Mouse (Mus musculus) v-Abl transformed pro-B cells (cell line): ENCODE results near the gene Cdkal1.

Experiments
- in situ Hi-C, 2 experiments: fragments of 400-800 bp; cut with MboI; formaldehyde crosslinking; loops; one replicate each; pipeline ENCODE4 v1.15.1; 2025; ENCODE audit not compliant: unreplicated experiment in 2 of 2

Cdkal1 gene

DNA sequence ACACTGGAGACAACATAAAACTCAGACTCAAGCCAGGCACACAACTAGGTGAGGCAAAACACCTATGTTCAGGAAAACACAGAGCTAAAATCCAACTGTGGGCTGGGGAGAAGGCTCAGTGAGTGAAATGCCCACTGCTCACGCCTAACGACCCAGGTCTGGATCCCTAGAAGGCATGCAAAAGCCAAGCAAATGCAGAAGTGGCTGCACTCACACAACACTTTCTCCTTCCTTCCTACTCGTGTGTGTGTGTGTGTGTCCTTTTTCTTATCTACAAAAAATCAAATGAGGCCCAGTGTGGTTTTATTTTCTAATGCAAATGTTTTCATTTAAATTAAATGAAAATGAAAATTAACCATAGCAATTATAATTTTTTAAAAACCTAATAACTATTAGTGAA, 82.5 kb downstream of the Cdkal1 start:
- in situ Hi-C loops: no loop called here

DNA sequence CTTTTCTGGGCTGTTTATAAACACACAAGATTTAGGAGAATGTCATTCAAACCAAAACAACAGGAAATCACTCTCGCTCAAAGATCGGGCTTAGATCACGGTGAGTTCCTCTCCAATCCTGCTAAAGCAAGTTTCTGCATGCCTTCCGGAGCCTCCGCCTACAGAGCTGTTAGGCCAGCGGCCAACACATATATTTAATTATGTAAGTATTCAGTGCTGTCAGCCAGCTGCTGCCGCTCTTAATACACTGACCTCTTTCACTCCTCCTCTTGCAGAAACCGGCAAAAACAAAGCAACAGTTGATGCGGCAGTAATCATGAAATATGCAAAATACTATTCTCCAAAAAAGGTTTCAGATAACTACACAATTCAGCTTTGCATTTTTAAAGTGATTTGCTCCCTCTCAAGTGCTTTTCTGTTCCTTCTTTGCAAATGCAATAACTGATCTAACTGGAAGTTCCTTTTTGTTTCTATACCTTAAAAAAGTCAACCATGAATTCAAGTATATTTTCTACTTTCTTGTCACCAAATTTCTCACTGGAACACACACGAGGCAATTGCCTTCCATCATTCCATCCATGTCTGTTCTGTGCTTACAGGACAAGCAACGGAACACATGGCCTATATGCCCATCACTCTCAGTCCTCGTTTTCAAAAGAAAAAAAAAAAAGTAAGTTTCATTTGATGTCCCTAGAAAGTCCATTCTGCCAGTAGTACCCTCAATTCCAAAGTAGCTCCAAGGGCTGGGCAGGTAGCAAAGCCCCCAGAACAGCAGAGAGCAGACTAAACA, 85.6 kb downstream of the Cdkal1 start:
- in situ Hi-C loops: loop anchor here in 1 of 2 experiments (10.0 kb wide), 1 partner anchor 55 kb away; no protein-coding TSS in a partner anchor

DNA sequence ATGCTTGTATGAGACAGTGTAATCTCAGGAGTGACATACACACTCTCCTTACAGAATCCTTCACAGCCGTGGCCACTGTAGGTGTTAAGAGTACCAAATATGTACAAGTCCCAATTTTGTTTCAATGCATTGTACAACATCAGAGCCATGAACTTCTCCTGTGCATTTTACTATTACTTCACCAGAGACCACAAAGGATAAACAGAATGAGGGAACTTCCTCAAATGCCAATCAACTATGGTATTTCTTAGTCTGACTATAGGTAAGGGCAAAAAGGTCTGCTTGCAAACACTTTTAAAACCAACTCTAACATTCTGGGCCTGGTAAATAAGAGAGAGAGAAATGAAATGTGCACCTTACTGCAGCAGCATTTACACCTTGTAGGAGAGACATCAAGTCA, 87.4 kb downstream of the Cdkal1 start:
- in situ Hi-C loops: loop anchor here in 1 of 2 experiments (10.0 kb wide), 1 partner anchor 57 kb away; no protein-coding TSS in a partner anchor

DNA sequence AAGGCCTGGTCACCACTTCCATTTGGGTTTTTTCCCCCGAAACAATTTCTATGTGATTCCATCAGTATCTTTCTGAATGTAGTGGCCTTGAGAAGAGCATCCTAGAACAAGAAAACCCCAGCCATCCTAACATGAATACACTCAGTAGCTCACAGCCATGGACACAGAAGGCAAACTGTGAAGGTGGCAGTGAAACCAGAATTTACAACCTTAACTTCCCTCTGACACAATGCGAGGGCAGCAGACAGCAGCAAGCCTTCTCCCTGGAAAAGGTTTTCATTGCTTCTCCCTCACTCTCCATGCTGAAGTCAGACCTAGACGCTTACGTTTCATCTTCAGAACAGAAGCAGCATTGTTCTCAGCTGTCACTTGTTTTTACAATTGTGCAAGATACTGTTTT, 87.9 kb downstream of the Cdkal1 start:
- in situ Hi-C loops: loop anchor here in 1 of 2 experiments (10.0 kb wide), 1 partner anchor 57 kb away; no protein-coding TSS in a partner anchor

DNA sequence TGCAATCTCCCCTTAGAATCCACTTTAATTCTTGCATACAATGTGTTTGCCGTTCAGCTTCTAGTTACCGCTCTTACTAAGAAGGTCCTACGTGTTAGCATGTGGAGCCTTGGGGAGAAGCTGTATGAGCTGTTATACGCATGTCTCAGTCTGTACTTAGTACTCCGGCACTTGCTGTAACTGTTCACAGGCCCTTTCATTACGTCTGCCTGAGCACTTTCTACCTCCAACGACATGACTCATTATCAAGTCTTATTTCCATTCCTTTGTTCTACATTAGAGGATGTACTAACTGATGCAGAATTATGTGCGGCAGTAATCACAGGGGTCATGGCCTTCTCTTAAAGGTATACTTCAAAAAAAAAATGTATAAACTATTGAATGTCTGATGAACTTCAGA, 89.1 kb downstream of the Cdkal1 start:
- in situ Hi-C loops: loop anchor here in 1 of 2 experiments (10.0 kb wide), 1 partner anchor 58 kb away; no protein-coding TSS in a partner anchor

DNA sequence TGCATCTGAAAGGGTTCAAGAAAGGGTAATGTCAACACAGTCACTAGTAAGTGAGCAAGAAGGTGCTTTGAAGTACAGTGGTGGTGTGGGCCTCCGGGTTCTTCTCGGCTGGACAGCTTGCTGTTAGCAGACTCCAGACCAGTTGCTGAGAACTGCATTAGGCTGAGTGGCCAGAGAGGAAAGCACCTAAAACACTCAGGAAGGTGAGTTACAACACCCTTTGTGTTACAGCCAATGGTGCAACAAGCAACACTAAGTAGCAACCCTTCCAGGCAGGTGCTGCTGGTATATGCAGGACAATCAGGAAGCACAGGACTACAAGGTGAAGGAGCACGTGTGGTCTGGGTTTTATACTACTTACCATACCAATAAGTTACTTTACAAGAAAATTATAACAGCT, 90.2 kb downstream of the Cdkal1 start:
- in situ Hi-C loops: loop anchor here in 1 of 2 experiments (10.0 kb wide), 1 partner anchor 60 kb away; no protein-coding TSS in a partner anchor

DNA sequence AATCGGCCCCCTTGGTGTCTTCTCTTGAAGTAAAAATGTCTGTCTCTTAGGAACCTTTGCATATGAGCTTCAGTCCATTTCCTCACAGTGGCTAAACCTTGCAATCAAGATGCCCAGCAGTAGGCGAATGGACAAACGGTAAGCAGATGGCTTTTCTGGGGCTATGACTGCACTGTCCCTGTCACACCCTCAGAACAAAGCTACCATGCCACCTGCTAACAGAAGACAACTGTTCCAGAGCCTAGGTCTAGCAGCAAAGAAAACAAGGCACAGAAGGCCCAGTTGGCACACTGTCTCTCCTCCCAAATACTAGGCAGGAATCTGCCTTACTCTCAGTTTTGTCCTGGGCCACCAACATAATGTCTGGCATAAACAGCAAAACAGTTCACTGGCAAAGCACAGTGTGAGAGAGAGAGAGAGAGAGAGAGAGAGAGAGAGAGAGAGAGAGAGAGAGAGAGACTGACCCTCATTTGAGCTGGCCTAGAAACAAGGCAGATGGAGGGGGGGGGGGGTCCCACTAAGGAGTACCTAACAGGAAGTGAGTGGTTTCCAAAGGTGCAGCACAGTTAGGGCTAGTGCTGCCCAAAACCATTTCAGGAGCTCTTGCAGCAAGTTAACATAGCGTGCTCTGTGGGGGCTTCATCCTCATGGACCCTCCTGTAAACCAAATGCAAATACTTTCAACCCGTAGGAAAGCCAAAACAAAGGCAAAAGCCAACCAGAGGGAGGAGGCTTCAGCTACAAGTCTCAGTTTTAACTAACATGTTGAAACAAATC, 95.6 kb downstream of the Cdkal1 start:
- in situ Hi-C loops: loop anchor here in 1 of 2 experiments (10.0 kb wide), 1 partner anchor 65 kb away; no protein-coding TSS in a partner anchor

DNA sequence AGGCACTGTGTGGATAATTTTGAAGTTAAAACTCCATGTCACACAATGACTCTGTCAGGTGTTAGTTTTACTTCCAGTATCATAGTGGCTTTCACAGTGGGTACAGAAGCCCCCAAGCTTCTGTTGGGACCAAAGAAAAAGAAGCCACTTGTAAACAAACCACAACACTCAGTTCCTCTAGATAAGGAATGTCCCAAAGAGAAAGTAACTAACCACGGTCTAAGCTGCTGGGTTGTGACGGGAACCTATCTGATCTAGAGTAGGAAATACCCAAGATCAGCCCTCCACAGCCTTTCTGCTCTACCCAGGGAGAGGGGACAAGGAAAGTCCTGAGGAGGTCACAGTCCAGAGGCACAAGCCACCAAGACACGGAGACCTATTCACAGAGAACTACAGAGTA, 99.4 kb downstream of the Cdkal1 start:
- in situ Hi-C loops: no loop called here

DNA sequence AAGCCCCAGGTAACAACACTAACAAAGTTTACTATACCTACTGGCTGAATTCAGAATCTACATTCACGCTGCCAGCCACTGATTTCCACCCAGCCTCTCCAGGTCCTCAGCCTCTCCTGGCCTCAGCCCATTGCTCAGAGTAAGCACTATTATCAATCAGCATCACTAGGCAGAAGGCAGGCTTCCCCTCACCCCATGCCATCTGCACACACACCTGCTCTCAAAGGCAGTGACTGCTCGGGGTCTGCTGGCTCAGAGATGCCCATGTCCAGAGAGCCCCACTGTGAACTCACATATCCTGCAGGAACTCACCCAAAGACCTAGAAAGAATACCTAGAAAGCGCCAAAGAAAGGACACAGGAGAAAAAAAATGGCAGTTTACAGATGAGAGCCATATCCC, 102.2 kb downstream of the Cdkal1 start:
- in situ Hi-C loops: no loop called here

DNA sequence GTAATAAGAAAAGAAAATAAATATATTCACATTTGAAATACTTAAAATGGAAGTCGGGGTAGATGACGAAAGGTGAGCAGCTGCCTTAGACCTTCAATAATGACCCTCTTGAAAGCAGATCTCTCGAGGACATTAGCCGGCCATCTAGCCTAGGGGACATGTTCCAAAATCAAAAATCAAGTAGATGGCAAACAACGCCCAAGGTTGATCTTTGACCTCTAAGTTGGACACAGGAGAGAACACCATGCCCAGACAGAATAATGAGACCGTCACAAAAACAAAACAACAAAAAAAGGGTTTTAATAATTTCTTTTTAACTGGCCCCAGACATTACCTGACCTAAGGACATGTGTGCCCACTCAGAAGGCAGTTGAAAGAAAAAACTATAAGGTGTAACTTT, 103.4 kb downstream of the Cdkal1 start:
- in situ Hi-C loops: no loop called here

DNA sequence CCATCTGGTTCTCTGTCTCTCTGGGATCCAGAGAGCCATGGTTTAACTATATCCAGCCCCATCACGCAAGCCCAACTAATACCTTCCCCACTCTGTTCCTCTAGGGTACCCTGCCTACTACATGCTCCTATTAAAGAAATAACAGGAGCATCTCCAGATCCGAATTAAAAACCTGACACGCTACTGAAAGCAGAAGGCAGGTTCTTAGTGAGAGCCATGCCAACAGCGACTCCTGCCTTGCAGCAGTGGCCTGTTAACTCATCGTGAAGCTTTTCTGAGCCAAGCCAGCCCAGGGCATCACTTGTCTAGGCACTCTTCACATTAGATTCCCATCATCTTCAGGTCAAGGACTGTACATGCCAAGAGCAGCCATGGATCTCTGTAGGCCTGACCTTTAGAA, 104.3 kb downstream of the Cdkal1 start:
- in situ Hi-C loops: no loop called here

DNA sequence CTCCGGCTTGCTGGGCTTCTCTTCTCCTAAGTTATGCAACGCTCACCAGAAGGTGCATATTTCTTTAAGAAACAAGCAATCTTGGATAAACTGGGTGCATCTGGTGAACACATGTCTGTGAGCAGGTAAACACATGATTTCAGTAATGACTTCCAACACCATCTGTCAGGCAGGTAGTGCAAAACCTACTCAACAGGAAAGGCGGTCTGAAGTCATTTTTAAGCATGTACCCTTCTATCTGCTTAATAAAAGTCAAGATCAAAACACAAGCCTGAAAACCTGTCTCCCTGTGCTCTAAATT, 108.2 kb downstream of the Cdkal1 start:
- in situ Hi-C loops: loop anchor here in 1 of 2 experiments (25.0 kb wide), 2 partner anchors 240 to 1235 kb away; partner anchors contain the start of gene E2f3

DNA sequence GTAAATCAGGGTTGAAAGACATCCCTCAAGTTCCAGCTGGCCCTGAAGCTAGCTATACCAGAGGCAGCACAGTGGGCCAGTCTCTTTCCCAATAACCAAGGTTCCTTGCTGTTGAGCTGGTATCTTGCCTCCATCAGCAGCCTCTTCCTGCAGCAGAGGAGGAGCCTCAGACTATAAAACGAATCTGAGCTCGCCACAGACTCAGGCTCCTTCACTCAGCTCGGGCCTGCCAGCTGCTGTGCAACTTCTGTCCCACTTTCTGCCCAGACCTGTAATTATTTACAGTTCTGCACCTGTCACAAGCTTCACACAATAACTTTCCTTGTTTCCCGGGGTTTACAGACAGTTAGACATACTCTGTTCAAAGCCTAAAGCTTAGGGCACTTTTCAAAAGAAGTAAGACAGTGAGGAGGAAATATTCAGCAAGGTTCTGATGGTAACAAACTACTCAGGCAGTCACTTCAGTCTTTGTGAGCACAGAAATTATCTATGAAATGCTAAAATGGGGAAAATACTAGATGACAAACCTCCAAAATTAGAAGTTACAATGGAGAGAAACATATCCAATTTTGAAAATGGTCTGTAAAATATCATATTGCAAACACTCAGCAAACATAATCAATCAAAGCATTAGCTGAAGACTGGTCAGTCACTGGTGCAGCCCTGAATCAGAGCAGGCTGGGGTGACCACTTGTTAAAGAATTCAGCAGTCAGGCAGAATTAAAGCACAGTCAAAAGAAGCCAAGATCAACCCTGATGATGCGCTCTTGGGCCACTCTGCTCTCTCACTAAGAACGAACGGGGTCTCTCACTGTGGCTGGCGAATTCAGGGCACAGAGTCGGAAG, 108.8 kb downstream of the Cdkal1 start:
- in situ Hi-C loops: loop anchor here in 1 of 2 experiments (25.0 kb wide), 2 partner anchors 241 to 1234 kb away; partner anchors contain the start of gene E2f3

DNA sequence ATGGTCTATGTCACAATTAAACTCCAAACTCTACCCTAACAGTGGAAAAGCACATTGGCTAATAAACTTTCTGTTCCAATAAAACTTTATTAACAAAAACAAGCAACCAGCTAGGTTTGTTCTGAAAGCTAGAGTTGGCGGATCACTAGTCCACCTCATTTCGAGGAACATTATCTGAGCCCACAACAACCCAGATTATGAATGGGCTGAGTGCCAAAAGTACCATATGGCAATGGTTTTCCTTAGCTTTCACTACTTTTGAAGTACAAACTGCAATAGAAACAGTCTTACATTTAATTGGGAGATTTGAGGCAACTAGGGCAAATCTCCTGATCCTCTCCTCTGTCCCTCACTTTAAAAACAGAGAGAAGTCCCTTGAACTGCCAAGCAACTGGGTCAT, 110.4 kb downstream of the Cdkal1 start:
- in situ Hi-C loops: loop anchor here in 1 of 2 experiments (25.0 kb wide), 2 partner anchors 242 to 1233 kb away; partner anchors contain the start of gene E2f3

DNA sequence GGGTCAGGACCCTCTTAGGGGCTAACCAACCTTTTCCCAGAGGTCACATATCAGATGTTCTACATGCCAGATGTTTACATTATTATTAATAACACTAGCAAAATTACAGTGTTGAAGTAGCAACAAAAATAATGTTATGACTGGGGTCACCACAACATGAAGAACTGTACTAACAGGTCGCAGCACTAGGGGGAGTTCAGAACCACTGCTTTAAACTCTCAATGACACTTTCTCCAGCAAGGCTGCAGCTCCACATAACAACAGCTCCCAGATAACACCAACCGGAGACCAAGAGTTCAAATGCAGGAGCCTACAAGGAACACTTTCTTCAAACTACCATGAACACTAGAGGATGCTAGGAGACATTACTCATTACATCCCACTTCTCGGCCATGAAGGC, 111.3 kb downstream of the Cdkal1 start:
- in situ Hi-C loops: loop anchor here in 1 of 2 experiments (25.0 kb wide), 2 partner anchors 243 to 1232 kb away; partner anchors contain the start of gene E2f3

DNA sequence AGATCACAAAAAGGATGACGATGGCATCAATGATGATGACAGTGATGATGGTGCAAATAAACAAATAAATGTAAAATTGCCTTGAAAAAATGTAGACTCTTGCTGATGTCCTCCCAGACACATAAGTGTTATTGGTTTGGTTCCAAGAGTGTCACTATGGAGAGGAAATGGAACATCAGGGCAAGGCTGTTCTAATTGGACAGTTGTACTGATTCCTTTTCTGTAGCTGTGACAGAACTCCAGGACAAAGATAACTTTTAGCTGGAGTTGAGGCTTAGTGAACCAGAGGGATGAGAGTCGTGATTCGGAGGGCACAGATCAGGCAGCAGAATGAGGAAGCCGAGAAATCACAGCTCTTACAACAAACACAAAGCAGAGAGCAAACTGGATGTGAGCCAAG, 111.7 kb downstream of the Cdkal1 start:
- in situ Hi-C loops: loop anchor here in 1 of 2 experiments (25.0 kb wide), 2 partner anchors 244 to 1231 kb away; partner anchors contain the start of gene E2f3

DNA sequence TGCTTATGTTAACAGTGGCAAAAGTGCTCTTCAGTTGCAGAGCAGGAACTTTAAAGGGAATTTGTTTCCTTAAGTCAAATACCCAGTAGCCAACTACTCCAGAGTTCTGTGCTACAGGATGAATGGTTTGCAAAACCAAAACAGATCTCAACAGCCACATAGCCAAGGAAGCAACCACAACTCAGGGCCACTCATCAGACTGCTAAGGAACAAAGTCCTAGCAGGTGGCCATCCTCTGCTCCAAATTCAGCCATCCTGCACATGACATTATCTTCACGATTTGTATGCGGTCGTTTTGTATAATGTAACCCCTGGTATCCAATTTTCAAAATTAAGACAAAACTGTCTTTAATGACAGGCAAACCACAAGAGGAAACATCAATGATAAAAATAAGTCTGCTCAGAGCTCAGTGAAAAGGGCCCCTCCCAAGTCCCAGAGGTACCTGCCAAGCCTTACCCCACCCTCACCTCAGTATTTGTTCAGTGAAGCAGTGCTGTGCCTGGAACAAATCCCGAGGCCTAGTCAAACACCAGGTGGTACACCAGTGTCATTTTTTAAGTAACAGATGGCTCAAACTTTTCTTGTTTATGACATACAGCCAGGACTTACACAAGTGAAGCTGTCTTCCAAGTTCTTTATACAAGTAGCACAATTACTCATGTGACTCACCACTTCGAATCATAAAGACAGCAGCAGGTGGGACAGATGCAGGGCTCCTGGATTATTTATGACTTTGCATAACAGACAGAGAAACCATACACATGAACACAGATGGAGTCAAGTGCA, 117.6 kb downstream of the Cdkal1 start:
- in situ Hi-C loops: loop anchor here (10.0 to 25.0 kb wide), 3 partner anchors 249 to 1226 kb away; partner anchors contain the start of genes E2f3 (in 1 of the 2) and Sox4 (in 1 of the 2)

DNA sequence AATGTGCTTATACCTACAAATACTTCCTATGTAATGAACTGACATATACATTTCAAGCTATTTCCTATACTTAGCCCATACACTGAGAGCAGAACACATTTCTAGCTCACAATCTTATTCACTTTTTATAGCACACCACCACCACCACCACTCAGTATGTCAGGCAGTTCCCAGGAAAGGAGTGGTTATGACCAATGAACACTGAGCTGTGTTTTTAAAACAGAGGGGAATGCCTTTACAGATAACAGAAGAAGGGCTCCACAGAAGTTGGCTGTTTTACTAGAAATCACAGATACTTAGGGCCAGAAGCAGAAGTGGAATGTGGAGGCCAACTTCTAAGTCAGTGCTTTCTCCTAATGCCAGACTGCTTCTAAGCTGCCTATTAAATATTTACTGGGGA, 121.0 kb downstream of the Cdkal1 start:
- in situ Hi-C loops: loop anchor here (10.0 to 25.0 kb wide), 3 partner anchors 253 to 1222 kb away; partner anchors contain the start of genes E2f3 (in 1 of the 2) and Sox4 (in 1 of the 2)
